Mouse (Mus musculus) right cerebral cortex, postnatal 14 days (tissue): ENCODE measurements around the gene Maob.
A peak's percentile ranks its signal among the peaks of the same experiment; 100 is the strongest.

ENCODE experiments used
- DNase-seq: peaks from one replicate; pipeline ENCODE4 v3.0.0; 2022

The Maob gene

DNA sequence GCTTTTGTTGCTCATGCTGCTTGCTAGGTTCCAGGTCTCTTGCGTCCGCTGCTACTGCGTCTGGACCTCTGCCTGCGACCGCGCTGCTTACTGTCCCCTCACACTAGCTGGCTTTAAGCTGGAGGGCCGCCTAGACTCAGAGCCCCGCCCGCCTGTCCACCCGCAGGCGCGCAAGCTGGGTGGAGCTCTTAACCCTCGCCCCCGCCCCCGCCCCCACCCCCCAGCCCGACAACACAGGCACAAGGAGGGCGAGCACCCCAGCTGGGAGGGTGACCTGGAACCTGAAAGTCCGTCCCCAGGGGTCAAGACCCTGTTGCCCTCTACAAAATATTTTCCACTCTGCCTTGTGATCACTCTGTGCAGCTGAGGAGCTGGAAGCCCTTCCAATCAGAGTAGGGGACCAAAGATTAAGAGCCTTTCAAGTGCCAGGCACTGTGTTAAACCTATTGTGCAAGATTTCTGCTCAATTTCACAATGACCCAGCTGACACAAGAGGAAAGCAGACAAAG is at the start of gene Maob:
Gene Maob (minus strand): TSS at position 106 of the 509 bp plus-strand sequence.
- DNase-seq = peak; percentile 7

- no peak for DNase-seq
Measured at GRCm38 (mm10) chrX:16860244-16860643, 43.1 kb upstream of the Maob start.

- no peak for DNase-seq
Measured at GRCm38 (mm10) chrX:16846034-16846433, 28.9 kb upstream of the Maob start.

DNA sequence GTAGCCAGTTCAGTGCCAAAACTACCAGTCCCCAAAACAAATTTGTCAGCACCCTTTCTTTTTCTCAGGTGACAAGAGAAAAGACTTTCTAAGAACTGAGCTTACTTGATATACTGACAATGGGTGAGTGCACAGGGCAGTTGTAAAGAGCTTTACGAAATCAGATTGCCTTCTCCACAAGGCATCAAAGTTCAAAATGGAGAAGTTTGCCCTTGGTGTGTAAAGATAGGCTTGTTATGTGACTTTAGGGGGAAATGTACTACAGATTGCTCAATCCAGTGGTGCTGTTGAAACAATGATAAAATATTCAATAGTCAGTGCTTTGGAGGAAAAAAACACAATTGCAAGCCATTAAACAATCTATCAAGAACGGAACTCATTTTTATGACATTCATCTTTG is 24.3 kb upstream of the Maob start:
- no peak for DNase-seq

GRCm38 (mm10) chrX:16837293-16837692 is 20.1 kb upstream of the Maob start:
- no peak for DNase-seq

GRCm38 (mm10) chrX:16836488-16837082 is 19.4 kb upstream of the Maob start:
- DNase-seq = no peak

DNA sequence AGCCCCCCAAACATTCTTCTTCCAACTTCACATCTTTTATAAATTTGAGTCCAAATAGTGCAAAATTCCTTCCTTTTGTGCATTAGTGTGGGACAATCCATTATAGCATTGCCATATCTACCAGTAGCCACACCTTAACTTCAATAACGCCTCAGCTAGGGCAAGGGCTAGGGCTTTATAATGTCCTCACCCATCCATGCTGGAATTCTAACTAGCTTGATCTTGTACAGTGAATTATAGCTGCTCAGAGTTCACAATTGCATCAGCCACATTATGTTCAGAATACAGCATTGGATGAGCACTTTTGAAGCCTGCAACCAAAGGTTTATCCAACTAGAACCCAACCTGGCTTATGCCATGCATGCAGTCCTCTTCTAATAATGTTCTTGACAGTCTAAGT is 8.9 kb upstream of the Maob start:
- DNase-seq = no peak

DNA sequence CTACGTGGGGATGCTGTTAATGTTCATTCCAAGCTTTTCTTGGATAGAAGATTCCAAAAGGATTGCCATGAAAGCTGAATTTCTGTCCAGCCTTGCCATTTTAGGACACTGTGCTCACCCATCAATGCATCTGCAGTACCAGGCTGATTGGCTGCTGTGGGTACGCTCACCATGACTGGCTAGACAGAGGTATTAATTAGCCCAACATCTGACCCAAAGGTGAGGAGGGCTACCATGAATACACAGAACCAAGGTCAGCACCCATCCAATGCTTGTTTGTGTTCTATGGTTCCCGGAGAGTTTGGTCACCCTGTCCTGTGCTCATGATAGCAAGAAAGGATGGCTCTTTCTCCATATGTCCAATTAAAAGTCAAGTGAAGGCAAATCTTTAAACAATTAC is 1.2 kb downstream of the Maob start:
- DNase-seq = no peak

DNA sequence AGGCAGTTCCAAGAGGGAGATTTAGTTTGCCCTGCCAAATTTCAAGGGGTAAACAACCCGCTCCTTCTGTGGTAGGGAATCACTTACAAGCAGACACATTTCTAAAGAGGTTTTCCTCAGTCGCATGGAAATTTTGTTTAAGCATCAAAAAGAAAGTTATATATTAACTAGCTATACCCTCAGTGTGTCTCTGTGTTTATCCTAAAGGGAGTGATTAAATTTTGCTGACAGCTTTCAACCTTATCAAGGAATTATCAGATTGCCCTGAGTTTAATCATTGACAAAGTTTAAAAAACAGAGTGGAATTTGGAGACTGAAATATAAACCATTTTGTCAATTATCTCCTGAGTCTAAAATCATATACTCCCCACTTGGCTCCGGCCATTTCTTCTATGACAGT is 5.1 kb downstream of the Maob start:
- DNase-seq = no peak

DNA sequence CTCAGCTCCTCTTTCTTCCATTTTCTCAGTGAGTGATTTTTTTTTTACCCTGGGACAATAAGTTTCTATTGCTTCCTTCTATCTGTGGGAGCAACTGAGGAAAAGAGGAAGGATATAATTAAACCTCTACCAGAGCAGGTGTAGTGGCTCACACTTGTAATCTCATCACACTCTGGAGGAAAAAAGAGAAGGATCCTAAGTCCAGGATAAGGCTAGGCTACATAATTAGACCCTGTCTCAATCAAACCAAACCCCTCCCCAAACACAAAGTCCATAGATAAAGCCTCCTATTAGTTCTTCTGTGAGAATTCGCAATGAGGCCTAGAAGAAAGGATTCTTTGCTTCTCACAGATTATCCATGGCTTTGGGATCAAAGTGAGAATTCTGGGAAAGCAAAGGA is 49.7 kb downstream of the Maob start:
- DNase-seq = no peak

DNA sequence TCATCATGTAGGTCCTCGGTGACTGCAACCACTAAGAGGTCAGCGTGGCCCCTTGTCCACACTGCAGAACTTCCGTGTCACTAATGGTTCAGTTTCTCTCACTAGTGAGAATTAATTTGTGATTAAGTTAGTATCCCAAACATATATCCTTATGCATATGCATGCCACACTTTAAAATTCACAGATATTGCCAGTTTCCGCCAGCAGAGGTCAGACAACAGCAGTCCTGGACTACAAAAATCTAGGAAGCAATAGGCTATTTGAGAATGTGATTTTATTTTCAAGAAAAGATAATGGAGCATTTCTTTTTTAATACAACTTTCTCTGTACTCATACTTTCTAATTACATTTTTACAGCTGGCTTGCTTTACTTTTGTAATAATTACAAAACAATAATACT is 51.0 kb downstream of the Maob start:
- no peak for DNase-seq

GRCm38 (mm10) chrX:16761430-16761829 is 55.7 kb downstream of the Maob start:
- DNase-seq = no peak

DNA sequence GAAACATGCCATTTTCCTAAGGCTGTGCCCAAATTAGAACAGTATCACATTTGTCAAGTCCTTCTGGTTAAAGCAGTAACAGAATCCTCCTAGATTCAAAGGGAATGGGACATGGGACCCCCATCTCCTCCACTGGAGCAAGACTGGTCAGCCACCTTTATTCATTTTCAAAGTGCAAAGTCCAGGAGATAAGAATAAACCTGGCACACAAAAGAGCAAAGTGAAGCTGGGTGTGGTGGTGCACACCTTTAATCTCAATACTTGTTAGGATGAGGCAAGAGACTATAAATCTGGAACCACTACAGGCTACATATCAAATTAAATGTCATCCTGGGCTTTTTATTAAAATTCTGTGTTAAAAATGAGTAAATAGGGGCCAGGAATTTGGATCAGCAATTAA is 62.4 kb downstream of the Maob start:
- no peak for DNase-seq

GRCm38 (mm10) chrX:16748932-16749331 is 68.2 kb downstream of the Maob start:
- no peak for DNase-seq

GRCm38 (mm10) chrX:16714033-16714432 is 103.1 kb downstream of the Maob start:
- DNase-seq = no peak

DNA sequence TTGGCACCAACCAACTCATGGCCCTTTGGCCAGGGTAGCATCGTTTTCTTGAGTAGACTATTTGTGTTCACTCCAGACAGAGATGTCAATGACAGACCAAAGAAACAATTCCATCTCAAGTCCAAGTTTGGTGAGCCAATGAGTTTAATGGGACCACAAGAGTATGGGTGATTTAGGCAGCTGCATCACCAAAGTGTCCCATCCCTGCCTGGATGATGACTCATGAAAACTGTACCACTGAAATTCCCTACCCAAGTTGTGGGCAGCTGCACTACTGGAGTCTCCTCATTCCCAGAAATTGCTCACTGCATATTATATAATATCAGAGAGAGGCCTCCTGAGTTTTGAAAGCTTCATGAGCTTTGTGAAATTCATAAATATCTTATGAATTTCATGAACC is 111.1 kb downstream of the Maob start:
- no peak for DNase-seq
